Mouse (Mus musculus) common myeloid progenitor, adult 5-6 weeks (primary cell): Measurements from ENCODE around the gene St8sia2. TPM values are rescaled to one million over a fixed set of nuclear protein-coding genes. Genes with fewer than 3 reads are reported as not detected.
A peak's percentile ranks its signal among the peaks of the same experiment; 100 is the strongest.

Experiments used
- ATAC-seq: replicated peaks from 2 replicates; pipeline ENCODE4 v1.8.0; 2016; ENCODE audit warnings: low read depth, mild to moderate bottlenecking, moderate TSS enrichment, inconsistent platforms; ENCODE audit not compliant: poor library complexity, severe bottlenecking
- total RNA-seq: library from RNA; stranded (forward); fragments of 200-1000, 187-1606 nt; gene quantifications from 2 replicates; pipeline ENCODE4 v1.2.3, GENCODE M21; 2017

St8sia2 gene
- 0.46 and 0.63 TPM in 2 replicates for total RNA-seq

- peak; percentile 84 for ATAC-seq
Observed at GRCm38 (mm10) chr7:74013601-74014175, at the start of gene St8sia2. TSS of gene St8sia2 (minus strand) at chr7:74013690.

DNA sequence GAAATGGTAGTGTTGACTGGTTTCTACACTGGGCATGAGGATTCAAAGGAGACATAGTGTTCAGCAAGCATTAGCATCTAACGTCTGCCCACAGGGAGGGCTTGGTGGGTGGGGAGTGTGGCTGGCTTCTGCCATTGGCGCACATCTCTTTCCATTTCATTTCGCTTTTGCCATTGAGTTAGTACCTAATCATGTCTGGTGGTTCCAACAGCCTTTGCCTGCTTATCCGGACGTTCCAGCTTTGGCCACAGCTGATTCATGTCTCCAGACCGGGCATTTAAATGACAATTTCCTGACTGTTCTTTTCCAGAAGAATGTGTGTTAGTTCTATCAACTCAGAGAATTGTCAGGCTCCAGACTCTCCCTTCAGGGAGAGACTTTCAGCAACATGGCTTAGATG is 47.6 kb upstream of the St8sia2 start:
- ATAC-seq = no peak

DNA sequence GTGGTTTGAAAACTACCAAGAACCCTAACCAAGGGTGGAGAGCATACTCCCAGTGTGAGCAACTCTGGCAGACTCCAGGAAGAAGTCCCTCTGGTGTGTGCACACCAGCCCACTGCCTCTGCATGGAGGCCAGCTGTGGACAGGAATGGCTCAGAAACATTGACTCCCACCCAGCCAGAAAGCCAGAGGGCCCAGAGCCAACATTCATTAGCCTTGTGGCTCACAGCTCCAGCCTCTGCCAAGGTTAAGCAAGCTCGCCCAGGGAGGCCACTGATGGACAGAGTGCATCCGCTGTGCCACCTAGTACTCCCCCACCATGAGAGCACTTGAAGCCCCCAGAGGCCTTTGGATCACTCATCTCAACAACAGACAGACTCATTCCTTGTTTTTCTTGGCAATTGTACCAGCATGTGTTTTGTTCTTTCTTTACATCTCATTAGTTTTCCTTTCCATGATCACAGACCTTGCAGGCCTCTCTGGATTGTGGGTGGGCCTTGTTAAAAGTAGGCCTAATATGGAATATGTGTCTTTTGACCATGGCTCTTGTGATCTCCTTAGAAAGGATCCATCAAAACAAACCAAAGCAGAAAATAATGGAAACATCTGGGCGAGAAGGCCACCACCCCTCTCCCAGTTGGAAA is 46.9 kb upstream of the St8sia2 start:
- no peak for ATAC-seq

DNA sequence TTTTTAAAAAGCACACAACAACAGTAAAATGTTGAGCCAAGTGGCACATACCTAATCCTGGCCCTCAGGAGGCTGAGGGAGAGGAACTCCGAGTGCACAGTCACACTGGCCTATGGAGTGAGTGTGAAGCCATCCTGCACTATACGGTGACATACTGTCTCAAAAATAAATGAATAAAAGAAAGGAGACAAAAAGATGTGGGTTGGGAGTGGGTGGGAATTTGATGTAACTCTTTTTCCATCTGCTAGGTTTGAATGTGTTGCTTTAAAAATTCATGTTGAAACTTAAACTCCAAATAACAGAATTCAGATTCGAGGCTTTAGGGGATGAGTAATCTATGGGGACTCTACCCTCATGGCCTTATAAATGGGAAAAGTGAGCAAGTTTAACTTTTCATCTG is 46.2 kb upstream of the St8sia2 start:
- no peak for ATAC-seq

- ATAC-seq = no peak
Observed at GRCm38 (mm10) chr7:74055753-74056152, 42.3 kb upstream of the St8sia2 start.

- ATAC-seq = no peak
Observed at GRCm38 (mm10) chr7:74047591-74047990, 34.1 kb upstream of the St8sia2 start.

DNA sequence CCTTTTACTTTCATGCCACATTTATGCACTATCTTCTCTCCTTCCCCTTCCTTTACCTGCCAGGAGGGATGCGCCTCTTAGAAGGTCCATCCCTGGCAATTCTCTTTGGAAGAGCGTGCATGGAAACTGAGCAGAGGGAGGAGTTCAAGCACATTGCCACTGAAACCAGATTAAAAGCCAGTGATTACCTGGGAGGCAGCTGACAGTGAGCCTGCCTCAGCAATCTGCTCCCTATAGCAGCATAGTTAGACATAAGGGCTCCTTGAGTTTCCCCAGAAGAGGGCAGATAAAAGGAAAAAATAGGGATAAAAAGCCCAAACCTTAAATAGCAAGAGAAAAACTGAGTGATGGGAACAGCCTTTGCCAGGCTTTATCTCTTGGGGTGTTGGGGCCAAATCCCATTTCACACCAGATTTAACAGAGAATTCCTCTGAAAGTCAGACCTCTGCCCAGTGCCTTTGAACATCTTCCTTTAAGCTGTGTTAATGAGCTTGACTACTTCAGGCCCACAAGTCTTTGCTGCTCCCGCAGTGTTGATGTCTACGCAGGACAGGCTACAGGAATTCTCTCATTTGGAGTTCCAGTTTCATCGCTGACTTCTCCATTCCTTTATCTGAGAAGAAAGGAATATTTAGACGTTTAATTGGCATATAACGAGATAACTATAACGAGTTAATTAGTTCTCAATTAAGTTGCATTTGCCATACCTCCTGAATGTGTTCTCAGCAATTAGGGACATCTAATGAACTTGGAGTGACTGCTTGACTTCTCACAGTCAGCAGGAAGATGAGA is 31.9 kb upstream of the St8sia2 start:
- ATAC-seq = no peak

GRCm38 (mm10) chr7:74043562-74044138 is 30.2 kb upstream of the St8sia2 start:
- no peak for ATAC-seq

GRCm38 (mm10) chr7:74025007-74025406 is 11.5 kb upstream of the St8sia2 start:
- ATAC-seq = peak; percentile 65; the same call in 1 of the 2 replicates

DNA sequence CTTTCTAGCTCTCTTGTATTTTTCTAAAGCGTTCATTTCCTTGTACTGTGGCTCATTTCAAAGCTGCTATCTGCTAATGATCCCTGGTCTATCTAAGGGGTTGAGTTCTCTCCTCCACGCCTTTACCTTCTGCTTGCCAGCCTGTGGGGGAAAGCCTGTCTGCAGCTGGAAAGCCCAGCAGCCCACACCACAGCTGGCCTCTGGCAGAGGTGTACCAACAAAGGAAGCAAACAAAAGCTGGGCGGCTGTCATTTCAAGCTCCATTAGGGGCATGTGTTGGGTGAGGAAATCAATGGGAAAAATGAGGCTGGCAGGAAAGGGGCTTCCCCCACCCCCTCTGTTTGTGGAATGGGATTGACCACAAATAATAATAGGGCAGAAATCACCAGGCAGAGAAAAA is 10.7 kb upstream of the St8sia2 start:
- no peak for ATAC-seq

DNA sequence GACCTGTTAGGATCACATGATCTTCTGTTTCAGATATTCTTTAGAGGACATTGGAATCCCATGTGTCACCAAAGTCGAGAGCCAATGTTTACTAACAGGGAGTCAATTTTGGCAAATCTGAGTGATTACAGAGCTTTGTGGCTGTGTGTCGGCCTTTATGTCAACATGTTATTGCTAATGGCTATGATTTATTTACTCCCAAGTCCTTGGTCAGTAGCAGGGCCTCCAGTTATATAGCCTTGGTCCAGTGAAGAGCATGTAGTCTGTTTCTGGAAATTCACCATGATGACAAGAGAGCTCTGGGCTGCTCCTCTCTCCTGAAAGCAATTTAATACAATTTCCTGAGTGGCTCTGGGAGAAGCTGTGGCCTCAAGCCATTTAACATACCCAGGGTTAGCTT is 9.1 kb upstream of the St8sia2 start:
- no peak for ATAC-seq

DNA sequence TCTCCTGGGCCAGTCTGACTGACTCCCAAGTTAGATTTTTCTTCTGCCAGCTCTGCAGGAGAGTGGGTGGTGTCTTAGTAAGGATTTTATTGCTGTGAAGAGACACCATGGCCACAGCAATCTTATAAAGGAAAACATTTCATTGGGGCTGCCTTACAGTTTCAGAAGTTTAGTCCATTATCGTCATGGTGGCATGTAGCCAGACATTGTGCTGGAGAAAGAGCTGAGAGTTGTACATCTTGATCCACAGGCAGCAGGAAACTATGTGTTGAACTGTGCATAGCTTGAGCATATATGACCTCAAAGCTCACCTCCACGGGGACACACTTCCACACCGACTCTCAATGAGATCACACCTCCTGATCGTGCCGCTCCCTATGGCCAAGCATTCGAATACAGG is 8.3 kb upstream of the St8sia2 start:
- no peak for ATAC-seq

GRCm38 (mm10) chr7:74016613-74017012 is 3.1 kb upstream of the St8sia2 start:
- ATAC-seq = peak; percentile 40

DNA sequence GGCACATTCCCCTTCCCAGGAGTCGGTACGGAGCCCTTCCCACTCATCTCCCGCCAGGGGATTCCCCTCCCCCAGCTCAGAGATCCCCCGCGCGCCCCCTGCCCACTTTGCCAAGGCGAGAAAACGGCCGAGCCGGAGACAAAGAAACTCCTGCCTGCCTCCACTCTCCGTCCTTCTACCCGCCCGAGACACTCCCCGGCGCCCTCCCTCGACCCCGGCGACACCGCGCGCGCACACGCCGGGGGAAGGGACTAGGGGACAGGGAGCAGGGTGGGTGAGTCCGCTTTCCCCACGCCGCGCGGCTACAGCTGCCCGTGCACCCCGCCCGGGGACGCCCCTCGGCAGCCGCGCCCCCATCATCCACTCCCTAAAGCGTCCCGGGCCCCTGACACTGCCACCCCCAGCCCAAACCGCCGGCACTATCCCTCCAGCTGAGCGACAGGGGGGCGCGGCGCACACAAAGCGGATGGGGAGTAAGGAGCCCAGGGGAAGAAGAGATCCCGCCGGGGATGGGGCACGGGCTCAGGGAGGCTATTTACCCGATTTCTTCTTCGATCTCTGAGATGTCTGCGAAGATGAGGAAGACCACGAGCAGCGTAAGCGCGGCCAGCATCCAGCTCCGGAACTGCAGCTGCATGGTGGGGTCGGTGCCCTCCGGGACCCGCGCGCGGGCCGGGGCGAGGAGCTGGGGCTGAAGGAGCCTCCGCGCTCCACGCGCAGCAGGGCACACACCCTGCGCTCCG is 461 bp downstream of the St8sia2 start:
- no peak; the same call in 1 of the 2 replicates for ATAC-seq

GRCm38 (mm10) chr7:74011976-74012857 is 1.3 kb downstream of the St8sia2 start:
- ATAC-seq = no peak

DNA sequence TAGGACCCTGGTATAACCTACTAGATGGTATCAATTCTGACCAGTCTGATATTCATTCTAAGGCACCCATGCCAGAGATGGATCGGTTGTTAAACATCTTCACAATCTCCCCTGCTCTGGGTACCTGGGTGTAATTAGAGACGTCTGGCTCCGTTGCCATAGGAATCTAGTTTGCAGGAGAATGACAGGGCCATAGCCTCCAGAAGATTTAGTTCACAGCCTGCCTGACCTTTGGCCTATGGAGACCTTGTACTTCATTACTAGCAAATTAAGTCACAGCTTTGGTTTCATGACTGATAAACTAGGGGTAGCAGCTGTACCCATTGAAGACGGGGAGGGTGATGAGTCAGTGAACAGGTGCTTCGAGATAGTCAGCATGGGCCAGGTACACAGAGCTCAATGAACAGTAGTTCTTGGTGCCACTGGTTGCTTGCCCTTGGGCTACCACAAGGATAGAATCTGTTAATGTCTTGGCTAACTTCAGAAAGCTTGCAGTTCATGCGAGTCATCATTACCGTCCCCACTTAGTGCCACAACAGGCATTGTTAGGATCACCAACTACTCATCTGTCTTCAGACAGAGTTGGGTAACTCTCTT is 4.4 kb downstream of the St8sia2 start:
- ATAC-seq = no peak

DNA sequence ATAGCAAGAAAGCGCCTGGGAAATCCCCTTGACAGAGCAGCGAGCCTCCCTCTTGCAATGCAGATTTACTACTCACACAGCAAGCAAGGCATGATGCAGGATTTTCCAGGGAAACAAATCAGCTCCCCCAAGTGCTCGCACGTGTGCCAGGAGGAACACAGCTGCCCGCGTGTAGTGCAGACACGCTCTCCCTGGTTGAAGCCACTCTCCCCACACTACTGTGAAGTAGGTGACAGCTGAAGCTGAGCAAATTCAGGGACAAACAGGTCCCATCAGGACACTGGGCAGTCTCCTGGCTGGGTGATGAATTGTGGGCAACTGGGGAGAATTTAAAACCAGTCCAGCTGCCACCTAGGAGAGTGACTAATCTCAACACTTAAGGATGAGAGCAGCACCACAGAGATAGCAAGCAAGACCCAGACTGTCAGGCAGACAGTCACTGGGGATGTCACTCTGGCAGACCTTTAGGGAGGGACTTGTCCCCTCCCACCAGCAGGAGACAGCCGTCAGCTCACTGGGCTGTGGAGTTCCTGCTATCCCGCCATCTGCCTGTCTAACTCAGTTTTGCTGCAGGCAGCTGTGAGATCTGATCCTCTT is 6.6 kb downstream of the St8sia2 start:
- ATAC-seq = no peak

- no peak for ATAC-seq
Observed at GRCm38 (mm10) chr7:74006364-74006763, 7.1 kb downstream of the St8sia2 start.
